Mouse (Mus musculus) megakaryocyte, embryonic 14.5 days (primary cell): ENCODE measurements at regions not wholly inside any gene's neighbourhood (a gene's known extent, or its start where the extent isn't known, plus 50 kb on each side); places are given as distances from the start of the nearest gene placed in this dataset.

Source experiments
- H3K27me3 ChIP-seq: replicated peaks from 2 replicates; pipeline ENCODE3; 2012; ENCODE audit warnings: inconsistent platforms
- H3K36me3 ChIP-seq: replicated peaks from 2 replicates; pipeline ENCODE3; 2012; ENCODE audit warnings: low read length, inconsistent platforms, mixed read lengths
- H3K4me1 ChIP-seq: 2 replicates; pipeline ENCODE4 v1.6.1; 2012; ENCODE audit warnings: inconsistent platforms
- H3K4me3 ChIP-seq: replicated peaks from 2 replicates; pipeline ENCODE3; 2012; ENCODE audit warnings: moderate library complexity, mild to moderate bottlenecking, inconsistent platforms
- H3K9me3 ChIP-seq: 2 replicates; pipeline ENCODE4 v1.6.1; 2012; ENCODE audit warnings: inconsistent platforms
- FLI1 ChIP-seq: IDR thresholded peaks from 2 replicates; pipeline ENCODE4 v1.6.1; 2012; ENCODE audit warnings: low read length, inconsistent platforms, mixed read lengths
- GATA1 ChIP-seq: IDR thresholded peaks from 3 replicates; pipeline ENCODE4 v1.6.1; 2012; ENCODE audit warnings: mixed read lengths, low read length, inconsistent platforms, borderline replicate concordance

GRCm38 (mm10) chr9:41660011-41660410 is 464.1 kb downstream of the Sorl1 start:
- Histone ChIP-seq H3K4me1 (no peaks in the 10 kb centered on the region), H3K9me3 (no peaks in the 10 kb centered on the region; the same call in 1 of the 2 replicates), H3K36me3 (no peaks in the 10 kb centered on the region), H3K4me3 (no peak overlapping the region), H3K27me3 (no peaks in the 10 kb centered on the region)
- no peak for TF ChIP-seq GATA1
- no peak for TF ChIP-seq FLI1

DNA sequence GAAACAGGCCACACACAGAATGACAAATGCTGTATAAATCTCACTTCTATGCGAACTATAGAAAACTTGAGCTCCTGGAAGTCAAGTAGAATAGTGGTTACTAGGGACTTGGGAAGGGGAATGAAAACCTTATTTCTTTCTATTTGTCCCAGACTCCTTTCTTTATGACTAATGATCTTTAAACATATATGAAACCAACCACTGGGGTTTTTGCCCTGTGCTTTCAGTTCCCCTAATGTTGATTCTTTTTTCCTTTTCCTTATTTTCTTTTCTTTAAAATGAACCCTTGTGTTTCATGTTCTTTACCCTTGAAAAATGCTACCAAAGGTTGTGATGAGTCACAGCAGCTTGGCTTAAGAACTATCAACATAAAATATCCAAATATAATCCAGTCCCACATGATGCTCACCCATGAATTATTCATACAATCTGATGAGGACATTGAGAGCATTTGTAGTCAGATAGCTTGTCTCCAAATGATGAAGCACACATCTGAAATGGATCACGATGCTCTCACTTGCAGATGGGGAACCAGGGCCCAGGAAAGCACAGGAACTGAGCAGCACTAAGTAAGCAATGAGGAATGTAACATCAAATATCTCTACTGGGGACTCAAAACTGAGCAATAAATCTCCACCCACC is 470.2 kb upstream of the Ubash3b start:
- H3K27me3 ChIP-seq, result no peaks in the 10 kb centered on the region
- H3K4me3 ChIP-seq, result no peak overlapping the region
- H3K36me3 ChIP-seq, result no peaks in the 10 kb centered on the region
- H3K4me1 ChIP-seq, result no peaks in the 10 kb centered on the region
- no peaks in the 10 kb centered on the region for H3K9me3 ChIP-seq
- TF ChIP-seq GATA1, result no peak
- TF ChIP-seq FLI1, result no peak

- no peak for TF ChIP-seq GATA1
- no peak for TF ChIP-seq FLI1
- Histone ChIP-seq H3K4me1 (no peaks in the 10 kb centered on the region), H3K36me3 (no peaks in the 10 kb centered on the region), H3K4me3 (no peak overlapping the region), H3K9me3 (no peaks in the 10 kb centered on the region), H3K27me3 (no peaks in the 10 kb centered on the region)
Measured at GRCm38 (mm10) chr9:41621341-41621740, 459.8 kb upstream of the Ubash3b start.

- H3K9me3 ChIP-seq, result no peaks in the 10 kb centered on the region
- H3K36me3 ChIP-seq, result no peaks in the 10 kb centered on the region
- no peak overlapping the region for H3K4me3 ChIP-seq
- no peaks in the 10 kb centered on the region for H3K27me3 ChIP-seq
- H3K4me1 ChIP-seq, result no peaks in the 10 kb centered on the region
- no peak for TF ChIP-seq FLI1
- TF ChIP-seq GATA1, result no peak
Measured at GRCm38 (mm10) chr9:41614002-41614401, 452.5 kb upstream of the Ubash3b start.

GRCm38 (mm10) chr9:41612802-41613550 is 451.5 kb upstream of the Ubash3b start:
- H3K36me3 ChIP-seq, result no peaks in the 10 kb centered on the region
- H3K27me3 ChIP-seq, result no peaks in the 10 kb centered on the region
- no peak for TF ChIP-seq FLI1
- no peak overlapping the region for H3K4me3 ChIP-seq
- no peaks in the 10 kb centered on the region for H3K4me1 ChIP-seq
- no peaks in the 10 kb centered on the region for H3K9me3 ChIP-seq

GRCm38 (mm10) chr9:41612452-41612795 is 450.9 kb upstream of the Ubash3b start:
- Histone ChIP-seq H3K27me3 (no peaks in the 10 kb centered on the region), H3K36me3 (no peaks in the 10 kb centered on the region), H3K4me3 (no peak overlapping the region), H3K4me1 (no peaks in the 10 kb centered on the region), H3K9me3 (no peaks in the 10 kb centered on the region)
- no peak for TF ChIP-seq GATA1
- no peak for TF ChIP-seq FLI1

DNA sequence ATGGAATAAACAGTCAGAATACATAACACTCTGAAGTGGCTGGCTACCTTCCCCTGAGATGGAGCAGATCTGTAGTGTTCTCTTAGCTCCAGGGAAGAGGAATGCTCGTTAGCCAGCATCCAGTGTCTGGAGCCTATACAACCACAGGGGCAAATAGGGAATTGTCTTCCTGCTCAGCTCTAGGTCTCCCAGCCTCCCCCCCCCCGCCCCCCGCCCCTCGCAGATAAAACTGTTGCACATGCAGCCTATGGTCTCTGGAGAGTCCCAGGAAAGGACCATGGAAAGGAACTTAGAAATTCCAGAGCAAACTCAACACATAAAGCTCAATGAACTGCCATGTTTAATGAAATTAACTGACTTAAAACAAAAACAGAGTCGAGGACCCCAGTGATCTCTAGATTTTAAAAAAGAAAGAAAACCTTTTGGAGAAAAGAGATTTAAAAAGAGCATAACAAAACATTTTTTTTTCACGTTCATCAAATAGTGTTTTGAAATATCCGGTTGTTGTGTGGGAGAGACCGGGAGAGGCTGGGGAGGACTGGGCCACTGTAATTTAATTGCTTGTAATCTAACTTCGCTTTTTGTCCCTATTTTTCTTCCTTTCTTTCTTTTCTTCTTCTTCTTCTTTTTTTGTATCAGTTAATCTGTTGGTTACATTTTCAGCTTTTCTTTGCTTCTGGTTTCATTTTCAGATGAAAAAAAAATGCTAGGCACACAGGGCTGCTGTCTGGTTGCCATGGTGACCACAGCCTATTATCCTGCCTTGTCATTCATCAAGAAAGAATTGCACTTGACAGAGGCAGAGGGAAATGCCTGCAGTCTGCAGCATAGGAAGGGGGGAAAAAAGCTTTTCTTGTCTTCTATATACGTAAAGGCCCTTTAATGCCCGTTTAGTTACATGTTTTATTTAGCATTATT is 450.3 kb upstream of the Ubash3b start:
- Histone ChIP-seq H3K9me3 (no peaks in the 10 kb centered on the region), H3K36me3 (no peaks in the 10 kb centered on the region), H3K4me1 (no peaks in the 10 kb centered on the region), H3K4me3 (peak overlapping the region; percentile 67), H3K27me3 (no peaks in the 10 kb centered on the region)
- no peak for TF ChIP-seq GATA1
- TF ChIP-seq FLI1, result no peak

DNA sequence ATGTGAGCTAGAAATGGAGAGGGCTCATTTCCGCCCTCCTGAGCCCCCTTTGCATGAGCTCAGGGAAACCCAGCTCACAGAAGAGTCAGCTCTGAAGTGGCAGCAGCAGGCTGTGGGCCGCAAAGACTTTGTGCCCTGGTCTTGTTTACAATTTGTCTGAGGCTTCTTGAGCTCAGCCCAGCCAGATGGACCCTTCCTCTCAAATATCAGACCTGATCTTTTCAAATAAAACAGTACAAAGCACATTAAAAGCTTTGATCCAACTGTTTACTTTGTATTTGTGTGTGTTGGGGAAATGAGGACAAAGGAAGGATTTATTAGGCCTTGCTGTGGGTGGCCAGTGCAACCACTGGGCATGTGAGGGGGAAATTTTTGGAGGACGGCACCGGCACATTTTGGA is 448.9 kb upstream of the Ubash3b start:
- Histone ChIP-seq H3K27me3 (no peaks in the 10 kb centered on the region), H3K9me3 (no peaks in the 10 kb centered on the region), H3K4me3 (no peak overlapping the region), H3K4me1 (no peaks in the 10 kb centered on the region), H3K36me3 (no peaks in the 10 kb centered on the region)
- TF ChIP-seq GATA1, result no peak
- TF ChIP-seq FLI1, result no peak

DNA sequence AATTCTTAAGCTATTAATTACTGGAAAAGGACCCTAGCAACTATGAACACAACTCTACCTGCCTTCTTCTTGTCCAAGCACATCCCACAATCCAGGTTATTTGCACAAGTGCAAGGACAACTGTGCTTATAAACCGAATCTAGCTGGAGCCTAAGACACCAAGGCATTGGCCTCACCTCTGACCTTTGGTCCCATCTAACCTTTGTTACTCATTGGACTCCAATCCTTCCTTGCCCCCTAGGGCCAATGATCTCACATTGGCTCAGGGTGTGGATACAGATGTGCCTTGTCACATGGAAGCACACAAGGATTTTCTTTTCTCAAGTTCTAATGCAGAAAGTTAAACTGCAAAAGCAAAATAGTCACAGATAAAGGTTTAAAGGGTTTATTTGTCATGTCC is 444.6 kb upstream of the Ubash3b start:
- Histone ChIP-seq H3K4me3 (no peak overlapping the region), H3K4me1 (no peaks in the 10 kb centered on the region), H3K27me3 (no peaks in the 10 kb centered on the region), H3K36me3 (no peaks in the 10 kb centered on the region), H3K9me3 (no peaks in the 10 kb centered on the region)
- TF ChIP-seq GATA1 (no peak), FLI1 (no peak)

- no peaks in the 10 kb centered on the region for H3K9me3 ChIP-seq
- H3K4me1 ChIP-seq, result no peaks in the 10 kb centered on the region
- no peak for TF ChIP-seq FLI1
- no peak for TF ChIP-seq GATA1
- H3K4me3 ChIP-seq, result no peak overlapping the region
- H3K27me3 ChIP-seq, result no peaks in the 10 kb centered on the region
- H3K36me3 ChIP-seq, result no peaks in the 10 kb centered on the region
Measured at GRCm38 (mm10) chr9:41604916-41605315, 443.4 kb upstream of the Ubash3b start.
